Mouse (Mus musculus) G1E (cell line): ENCODE measurements around the gene Tex29.

Experiments used
- CTCF ChIP-seq: IDR thresholded peaks from 2 replicates; pipeline ENCODE4 v1.5.1; 2012; ENCODE audit warnings: low read depth, low read length, inconsistent platforms, mixed read lengths
- GATA1 ChIP-seq: IDR thresholded peaks from 2 replicates; pipeline ENCODE4 v1.6.1; 2012; ENCODE audit warnings: borderline replicate concordance, low read length, inconsistent platforms, mixed read lengths
- GATA2 ChIP-seq: IDR thresholded peaks from 2 replicates; pipeline ENCODE4 v1.6.1; 2012; ENCODE audit warnings: low read depth, low read length, inconsistent platforms, borderline replicate concordance
- POLR2AphosphoS5 ChIP-seq: IDR thresholded peaks from 2 replicates; pipeline ENCODE4 v1.6.1; 2012; ENCODE audit warnings: low read depth, low read length, inconsistent platforms; ENCODE audit not compliant: insufficient replicate concordance
- TAL1 ChIP-seq: conservative IDR thresholded peaks from 2 replicates; pipeline ENCODE4 v1.6.1; 2012; ENCODE audit warnings: low read depth, low read length, inconsistent platforms, mixed read lengths

DNA sequence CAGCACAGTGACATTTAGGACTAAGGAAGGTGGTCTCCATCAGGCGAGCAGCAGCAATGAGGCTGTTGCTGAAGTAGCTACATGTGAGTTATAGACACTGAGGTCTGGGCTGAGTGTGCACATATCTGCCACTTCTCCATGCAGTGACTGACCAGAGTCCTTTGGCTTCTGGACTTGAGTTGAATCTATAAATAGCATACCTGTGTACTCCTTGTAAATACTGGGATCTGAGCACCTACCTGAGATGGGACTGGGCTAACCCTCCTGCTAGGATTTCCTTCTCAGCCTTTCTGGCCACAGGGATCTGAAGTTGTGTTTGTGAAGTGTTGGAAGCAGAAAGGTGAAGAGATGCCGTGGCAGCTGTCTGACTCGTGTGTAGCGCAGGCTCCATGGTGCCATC is 7.1 kb upstream of the Tex29 start:
- TF ChIP-seq CTCF (no peak), GATA1 (no peak), POLR2AphosphoS5 (no peak), TAL1 (no peak), GATA2 (no peak)
